Mouse (Mus musculus) kidney, adult 18-20 months (tissue): Measurements from ENCODE around the gene Sept4.

Experiments used
- DNase-seq: peaks from one replicate; pipeline ENCODE4 v3.0.0; 2021

The Sept4 gene

DNA sequence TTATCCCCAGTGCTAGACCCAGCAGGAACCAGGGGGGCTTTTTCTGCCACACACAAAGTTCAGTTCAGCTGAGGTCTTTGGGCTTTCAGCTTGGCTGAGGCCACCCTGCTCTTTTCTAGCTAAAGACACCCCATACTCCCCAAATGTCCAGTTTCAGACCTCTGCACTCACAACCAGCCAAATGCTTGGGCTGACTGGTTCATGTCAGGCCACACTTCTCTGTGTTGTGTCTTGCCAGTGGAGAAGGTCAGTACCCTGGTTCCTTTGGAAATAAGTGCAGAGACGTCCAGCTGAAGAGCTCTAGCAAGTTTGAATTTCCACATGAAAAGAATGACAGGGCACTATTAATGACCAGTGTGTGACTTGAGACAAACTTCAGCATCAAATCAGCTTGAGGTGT is 11.0 kb downstream of the Sept4 start:
- DNase-seq: no peak

- DNase-seq: no peak
Observed at GRCm38 (mm10) chr11:87580543-87581085, 11.9 kb downstream of the Sept4 start.

GRCm38 (mm10) chr11:87581161-87581865 is 12.6 kb downstream of the Sept4 start:
- no peak for DNase-seq

- DNase-seq: no peak
Observed at GRCm38 (mm10) chr11:87581933-87582710, 13.4 kb downstream of the Sept4 start.

GRCm38 (mm10) chr11:87583291-87584034 is 14.8 kb downstream of the Sept4 start:
- no peak for DNase-seq

- peak; percentile 46 for DNase-seq
Observed at GRCm38 (mm10) chr11:87584711-87585505, 16.2 kb downstream of the Sept4 start.

DNA sequence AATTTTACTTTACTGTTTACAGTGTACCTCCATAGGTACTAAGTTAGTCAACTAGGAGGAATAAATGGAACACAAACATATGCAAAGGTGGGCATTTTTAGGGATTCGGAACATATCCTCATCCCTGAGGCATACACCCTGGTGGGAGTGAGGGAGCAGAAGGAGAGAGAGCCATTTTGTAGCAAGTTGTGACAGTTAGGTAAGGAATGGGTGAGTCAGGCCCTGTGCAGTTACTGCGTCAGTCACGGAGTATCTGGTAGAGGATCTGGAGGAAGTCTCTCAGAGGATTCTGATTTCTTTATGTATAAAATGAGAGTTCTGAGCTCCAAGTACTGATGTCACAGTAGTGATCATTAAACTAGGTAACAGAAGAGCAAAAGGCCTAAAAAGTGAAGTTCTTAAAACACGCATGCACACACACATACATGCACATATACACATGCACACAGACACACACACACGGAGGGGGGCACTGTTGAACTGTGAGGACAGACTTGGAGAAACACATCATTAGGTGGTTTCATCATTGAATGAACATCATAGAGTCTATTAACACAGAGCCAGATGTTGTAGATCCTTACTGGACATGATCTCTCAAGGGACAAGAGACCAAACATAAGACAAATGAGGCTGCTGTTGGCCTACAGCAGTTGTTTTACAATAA is 18.6 kb downstream of the Sept4 start:
- DNase-seq: no peak

- no peak for DNase-seq
Observed at GRCm38 (mm10) chr11:87589605-87590004, 20.9 kb downstream of the Sept4 start.

GRCm38 (mm10) chr11:87590841-87591525 is 22.3 kb downstream of the Sept4 start:
- DNase-seq: peak; percentile 61

DNA sequence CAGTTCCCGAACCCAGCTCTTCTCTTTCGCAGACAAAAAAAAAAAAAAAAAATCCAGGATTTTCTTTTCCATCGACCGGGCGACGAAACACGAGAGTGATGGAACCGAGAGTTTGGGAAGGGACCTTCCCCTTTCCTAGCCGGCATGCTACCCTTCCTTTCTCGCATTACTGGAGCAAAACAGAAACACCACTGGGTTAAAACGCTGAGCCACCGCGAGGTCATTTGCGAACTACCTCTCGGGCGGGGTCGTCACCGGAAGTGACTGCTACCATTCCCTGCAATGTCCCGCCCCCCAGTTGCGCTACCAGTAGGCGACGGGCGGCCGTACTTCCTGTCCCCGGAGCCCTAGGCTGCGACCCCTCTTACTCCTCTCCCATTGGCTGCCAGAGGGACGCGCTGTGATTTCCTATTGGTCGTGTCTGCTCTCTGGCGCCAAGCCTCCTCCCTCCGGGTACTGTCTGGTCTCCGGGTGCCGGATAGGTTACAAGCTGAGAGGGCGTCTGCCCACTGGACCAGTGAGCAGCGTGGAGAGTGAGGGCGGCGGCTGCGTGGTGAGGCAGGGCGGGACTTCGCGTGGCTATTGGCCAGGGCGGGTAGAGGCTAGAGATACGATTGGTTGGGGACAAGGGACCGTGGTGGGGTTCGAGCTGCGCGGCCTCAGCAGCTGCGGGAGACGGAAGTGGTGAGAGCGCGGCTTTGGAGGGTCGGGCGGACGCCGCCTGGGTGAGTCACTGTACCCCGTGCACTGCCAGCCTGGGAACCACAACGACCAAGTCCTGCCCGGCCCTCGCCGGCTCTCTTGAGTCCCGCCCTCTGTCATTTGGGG is 23.0 kb downstream of the Sept4 start, which contains the start of gene Mtmr4:
Gene Mtmr4 (plus strand): TSS at position 637 of the 828 bp plus-strand sequence.
- peak; percentile 98 for DNase-seq

DNA sequence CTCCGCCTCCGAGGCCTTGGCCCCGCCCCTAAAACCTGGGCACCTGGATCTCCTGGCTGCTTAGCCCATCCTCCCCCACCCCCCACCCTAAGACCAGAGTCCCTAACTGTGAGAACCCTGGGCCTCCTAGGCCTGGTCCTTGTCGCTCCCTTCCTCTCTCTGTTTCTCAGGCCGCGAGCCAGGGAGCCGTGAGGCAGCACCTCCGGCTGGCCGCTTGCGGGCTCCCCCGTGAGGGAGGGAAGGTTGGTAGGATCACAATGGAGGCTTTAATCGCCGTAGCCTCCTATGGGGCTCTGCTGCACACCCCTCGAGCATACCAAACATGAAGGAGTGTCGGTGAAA is 23.6 kb downstream of the Sept4 start:
- DNase-seq: no peak

GRCm38 (mm10) chr11:87592713-87593598 is 24.3 kb downstream of the Sept4 start:
- peak; percentile 71 for DNase-seq

- peak; percentile 88 for DNase-seq
Observed at GRCm38 (mm10) chr11:87595327-87595841, 26.7 kb downstream of the Sept4 start.

- no peak for DNase-seq
Observed at GRCm38 (mm10) chr11:87595976-87596375, 27.3 kb downstream of the Sept4 start.

DNA sequence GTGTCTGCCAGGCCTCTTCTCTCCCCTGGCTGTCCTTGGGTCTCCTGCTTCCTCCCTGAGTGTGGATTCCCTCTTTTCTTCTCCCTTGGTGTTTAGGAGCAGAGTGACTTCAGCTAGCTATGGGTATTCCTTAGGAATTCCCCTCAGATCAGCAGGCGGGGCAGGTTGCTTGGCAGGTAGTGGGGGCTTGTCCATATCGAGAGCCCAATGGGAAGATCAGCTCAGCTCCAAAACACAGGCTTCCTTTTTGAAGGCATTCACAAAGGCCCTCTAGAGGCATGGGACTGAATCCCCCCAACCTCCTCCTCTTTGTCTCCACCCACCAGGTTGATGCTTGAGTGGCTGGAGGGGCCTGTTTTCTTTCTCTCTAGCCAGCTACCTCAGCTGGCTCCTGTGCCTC is 27.8 kb downstream of the Sept4 start:
- DNase-seq: no peak

DNA sequence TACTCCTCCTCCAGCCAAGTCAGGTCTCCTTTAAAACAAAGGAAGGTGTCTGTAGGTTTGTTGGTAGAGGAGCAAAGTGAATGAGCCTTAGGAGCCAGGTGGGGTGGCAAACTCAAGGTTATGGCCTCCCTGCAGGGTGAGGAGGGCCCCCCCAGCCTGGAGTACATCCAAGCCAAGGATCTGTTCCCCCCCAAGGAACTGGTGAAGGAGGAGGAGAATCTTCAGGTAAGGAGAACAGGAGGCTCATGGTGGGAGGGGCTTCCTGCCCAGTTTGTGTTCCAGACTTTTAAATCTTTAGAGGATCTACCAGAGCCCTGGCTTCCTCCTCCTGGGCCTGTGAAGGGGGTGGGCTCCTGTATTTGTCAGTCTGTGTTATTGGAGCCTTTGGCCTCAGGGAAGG is 28.4 kb downstream of the Sept4 start:
- DNase-seq: no peak

GRCm38 (mm10) chr11:87599395-87600089 is 30.8 kb downstream of the Sept4 start:
- DNase-seq: peak; percentile 47

DNA sequence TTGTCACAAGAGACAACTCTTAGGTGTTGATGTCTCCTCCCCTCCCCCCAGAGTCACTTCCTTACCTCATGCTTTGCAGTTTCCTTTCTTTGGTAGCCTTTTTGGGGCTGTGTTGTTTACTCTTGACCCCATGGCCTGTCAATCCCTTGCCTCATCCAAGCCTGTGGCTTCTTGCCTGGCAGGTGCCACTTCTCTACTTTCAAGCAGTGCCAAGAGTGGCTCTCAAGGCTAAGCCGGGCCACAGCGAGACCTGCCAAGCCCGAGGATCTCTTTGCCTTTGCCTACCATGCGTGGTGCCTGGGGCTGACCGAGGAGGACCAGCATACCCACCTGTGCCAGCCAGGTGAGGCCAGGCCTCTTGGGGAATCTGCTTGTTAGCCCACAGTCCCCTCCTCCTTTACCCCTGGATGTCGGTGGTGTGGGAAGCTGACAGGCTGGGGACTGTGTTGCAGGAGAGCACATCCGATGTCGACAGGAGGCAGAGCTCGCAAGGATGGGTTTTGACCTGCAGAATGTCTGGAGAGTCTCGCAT is 31.7 kb downstream of the Sept4 start:
- no peak for DNase-seq
